Mouse (Mus musculus) cerebellum, postnatal 25 days (tissue): ENCODE measurements around the gene Mb21d2.

Source experiments
- DNase-seq, 2 experiments: peaks; one replicate each; pipeline ENCODE4 v3.0.0; 2021; ENCODE audit warnings: mixed read lengths in 2 of 2

Mb21d2 gene

DNA sequence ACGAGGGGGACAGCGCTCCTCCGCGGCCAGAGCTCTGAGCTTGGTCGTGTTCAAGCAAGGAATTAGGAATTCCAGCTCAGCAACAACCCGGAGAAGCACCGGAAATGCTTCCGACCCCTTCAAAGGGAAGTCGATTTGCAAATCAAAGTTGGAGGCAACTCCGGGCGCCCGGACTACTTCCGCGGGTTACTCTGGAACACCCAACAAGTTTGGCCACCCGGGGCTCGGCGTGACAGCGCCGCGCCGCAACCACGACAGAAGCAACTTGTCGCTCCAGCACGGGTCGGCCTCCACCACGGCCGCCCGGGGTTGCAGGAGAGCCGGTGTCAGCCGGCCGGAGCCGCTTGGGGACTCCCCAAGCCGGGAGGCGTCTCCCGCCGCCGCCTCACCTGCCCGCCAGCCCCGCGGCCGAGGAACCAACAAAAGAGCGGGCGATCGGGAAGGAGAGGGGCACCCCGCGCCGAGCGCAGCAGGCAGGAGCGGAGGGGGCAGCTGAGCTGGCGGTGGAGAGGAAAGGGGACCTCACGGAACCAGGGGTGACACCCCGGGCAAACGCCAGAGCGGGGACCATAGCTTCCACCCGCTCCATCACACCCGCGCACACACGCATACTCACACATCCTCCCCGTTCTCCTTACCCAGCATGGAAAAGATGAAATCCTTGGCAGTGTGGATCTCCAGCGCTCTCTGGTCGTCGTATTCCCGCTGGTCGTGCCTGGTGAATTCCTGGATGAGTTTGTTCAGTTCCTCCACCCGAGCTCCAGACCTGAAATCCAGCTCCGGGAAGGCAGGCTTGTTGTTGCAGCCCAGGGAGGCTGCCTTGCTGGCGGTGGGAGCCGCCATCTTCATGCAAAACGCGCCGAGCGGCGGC, at the start of gene Mb21d2:
TSS of gene Mb21d2 (minus strand) at position 859 of the 871 bp plus-strand sequence.
- peak; percentile 69 to 82 for DNase-seq

DNA sequence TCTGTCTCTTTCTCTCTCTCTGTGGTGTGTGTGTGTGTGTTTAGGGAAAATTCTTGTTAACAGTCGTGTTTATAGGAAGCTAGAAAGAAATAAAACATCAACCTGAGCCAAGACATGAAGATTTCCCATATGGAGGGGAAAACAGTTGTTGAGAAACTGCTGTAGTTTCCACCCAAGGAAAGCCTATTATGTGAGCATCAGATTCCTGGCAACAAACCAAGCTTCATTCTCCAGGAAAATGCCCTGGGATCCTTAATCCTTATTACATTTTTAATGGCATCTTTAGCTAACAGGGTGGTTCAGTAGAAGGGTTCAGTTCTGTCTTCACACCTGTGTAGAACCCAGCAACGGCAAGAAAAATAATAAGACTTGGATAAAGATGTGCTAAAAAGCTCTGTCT, 36.8 kb upstream of the Mb21d2 start:
- no peak for DNase-seq

DNA sequence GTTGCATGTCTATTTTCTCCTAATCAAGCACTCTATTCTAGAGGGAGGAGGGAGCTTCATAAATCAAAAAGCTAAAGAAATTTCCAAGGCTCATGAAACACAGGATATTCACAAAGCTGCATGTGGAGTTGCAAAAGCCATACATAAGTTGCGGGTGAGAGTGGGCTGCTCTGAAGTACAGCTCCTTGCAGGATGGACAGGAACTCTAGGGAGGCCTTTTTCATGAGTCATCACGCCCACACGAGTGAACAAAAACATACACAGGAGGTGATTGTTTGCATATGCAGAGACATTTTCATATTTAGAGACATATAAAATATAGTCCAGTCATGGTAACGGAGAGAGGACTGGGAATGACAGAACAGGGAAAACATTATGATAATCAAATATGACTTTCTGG, 34.6 kb upstream of the Mb21d2 start:
- DNase-seq: no peak

DNA sequence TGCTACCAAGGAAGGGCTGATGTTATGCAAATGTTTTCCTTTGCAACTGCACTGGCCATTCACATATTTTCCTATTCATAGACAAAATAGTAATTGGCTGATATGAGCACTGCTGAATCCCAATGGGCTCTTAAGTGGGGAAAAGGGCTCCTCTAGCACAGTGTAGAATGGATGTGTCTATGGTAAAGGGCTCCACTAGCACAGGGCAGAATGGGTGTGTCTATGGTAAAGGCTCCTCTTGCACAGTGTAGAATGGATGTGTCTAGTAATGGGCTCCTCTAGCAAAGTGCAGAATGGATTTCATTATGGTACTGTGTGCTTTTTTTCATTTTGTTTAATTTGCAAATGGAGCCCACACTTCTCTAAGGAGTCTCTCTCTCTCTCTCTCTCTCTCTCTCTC, 33.5 kb upstream of the Mb21d2 start:
- no peak for DNase-seq

DNA sequence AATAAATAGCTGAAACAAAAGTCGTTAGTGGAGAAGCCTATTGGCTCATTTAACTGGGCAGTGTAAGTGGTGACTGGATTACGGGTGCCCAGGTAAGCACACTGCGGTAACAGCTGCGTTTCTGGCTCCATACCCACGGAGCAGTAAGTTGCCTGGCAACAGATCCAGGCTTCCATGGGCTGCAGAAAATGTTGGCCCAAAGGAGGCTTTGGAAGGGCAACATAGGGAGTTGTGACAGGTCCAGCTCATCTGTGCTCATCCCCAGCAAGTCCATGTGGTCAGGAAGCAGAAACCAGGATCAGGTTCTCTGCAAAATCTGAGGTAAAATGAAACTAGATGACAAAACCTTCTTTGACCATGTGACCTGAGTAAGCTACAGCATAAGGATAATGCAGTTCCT, 20.3 kb upstream of the Mb21d2 start:
- peak; percentile 18 to 39 for DNase-seq

DNA sequence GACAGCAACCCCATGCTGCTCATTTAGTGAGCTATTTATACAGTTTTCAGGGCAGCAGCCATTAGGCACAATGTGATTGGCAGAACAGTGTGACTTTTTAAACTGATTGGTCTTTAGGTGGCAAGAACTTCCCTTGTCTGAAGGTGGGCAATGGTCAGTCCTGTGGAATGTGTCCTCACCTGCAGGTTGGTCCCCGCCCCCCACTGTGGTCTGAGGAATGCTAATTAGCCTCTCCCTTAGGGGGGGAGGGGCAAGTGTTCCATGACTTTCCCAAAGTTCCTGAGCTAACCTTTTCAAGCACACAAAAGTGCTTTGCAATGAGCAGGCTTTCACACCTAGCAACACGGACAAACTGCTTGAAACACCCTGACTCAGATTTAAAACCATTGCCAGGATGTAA, 13.8 kb upstream of the Mb21d2 start:
- no peak for DNase-seq

DNA sequence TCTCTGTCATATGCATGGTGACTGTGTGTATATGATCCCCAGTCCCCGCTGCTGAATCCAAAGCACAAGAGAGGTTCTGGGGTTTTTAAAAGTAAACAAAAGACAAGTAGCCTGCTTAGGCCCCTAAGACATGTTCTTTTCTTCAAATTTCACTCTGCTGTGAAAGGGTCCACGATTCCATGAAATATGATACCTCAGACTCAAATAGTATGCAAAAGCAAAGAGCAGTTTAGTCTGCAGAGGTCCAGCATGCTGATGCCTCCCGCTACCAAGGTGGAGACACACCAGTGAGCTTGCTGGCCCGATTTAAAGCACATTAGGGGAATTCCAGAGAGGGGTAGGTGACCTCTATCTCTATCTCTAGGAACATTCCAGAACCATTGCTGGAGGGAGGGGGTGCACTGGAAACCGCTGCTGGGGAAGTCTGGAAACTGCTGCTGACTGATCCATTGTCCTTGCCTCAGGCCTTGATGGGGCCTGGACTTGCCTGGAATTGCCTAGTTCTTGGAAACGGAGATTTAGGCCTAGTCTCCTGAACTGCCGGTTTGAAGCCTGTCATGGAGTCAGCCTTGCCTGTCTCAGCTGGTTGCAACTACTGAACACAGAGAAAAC, 6.8 kb upstream of the Mb21d2 start:
- no peak for DNase-seq

DNA sequence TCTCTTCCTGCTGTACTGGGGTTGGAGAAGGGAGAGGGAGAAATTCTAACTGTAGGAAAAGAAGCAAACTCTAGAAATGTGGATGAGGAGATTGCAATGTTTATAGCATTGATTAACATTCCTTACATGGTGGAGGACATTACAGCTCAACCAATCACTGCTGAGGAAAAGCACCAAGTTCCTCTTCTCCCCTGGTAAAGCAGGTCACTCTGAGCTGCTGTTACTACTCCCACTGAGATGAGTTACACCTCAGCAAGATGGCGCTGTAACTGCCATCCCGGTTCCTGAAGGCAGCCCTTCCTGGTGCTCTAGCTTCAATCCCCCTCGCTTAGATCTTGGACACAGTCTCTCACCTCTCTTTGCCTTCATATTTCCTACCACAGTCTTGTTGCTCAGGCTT, 6.2 kb upstream of the Mb21d2 start:
- no peak for DNase-seq

DNA sequence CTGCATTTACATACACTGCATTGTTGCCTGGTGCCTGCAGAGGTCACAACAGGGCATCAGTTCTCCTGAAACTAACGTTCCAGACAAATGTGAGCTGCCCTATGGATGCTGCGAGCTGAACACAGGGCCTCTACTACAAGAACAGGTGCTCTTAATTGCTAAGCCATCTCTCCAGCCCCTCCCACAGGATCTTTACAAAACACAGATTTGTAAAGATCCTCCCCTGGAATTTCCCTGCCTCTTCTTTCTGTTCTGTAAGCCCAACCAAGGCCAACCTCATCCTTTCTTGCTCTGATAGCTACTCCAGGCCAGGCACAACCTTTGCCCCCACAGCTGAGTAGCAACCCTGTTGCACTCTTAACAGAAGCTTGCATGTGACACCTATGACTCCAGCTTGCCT, 1.7 kb upstream of the Mb21d2 start:
- DNase-seq: no peak

DNA sequence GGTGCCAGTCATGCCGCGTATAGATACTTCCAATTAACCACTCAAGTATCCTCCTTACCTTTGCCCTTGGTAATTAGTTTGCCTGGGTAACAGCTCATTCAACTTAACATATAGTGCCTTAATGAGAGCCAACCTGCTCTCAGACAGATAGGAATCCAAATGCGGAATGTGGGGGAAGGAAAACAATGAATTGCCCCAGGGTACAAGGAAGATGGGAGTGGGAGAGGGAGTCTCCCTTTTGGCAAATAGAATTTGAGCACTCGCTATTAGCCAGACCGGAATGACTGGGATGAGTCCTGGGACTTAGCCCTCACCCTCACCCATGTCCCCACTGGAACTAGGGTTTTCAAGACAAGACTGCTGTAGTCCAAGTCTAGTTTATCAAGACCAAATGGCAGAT, 953 bp upstream of the Mb21d2 start:
- DNase-seq: no peak

DNA sequence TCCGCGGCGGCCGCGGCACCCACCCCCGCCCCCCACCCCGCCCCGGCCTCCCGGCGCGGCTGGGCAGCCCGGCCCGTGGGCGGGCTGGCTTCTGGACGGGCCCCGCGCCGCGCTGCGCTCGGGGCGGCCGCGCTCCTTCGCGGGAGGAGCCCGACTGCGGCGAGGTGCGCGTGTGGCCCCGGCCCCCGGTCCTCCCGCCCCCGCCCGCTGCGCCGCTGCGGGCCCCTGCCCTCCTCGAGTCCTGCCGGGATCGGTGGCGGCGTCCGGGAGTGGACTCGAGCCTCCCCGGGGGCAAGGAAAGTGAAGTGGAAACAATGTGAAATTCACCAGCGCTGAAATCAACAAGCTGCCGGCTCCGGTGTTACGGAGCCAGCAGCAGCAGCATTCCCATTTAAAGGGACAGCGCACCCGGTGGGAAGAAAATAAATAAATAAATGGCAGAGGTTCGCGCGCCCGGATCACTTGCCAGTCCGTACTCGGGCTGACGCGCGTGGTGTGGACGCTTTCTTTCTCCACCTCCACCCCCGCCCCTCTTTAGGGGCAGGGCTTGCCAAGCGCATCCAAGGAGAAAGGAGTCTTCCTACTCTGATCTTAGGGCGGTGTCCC, 316 bp upstream of the Mb21d2 start:
- peak in 1 of 2 experiments; percentile 78 for DNase-seq

DNA sequence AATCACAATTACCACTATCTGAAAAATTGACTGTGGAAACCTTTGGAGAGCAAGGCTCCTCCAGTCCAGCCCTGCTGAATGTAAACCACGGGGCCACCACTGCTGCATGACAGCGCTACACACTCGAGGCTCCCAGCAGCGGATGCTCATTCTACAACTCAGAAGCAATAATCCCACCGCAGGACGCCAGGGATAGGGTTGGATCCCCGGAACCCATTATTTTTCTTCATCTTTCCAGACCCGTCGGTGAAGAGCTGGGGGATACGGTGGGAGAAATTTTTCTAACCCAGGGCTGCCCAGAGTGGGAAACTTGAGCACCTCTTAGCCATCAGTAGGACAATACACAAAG, 1.0 kb downstream of the Mb21d2 start:
- peak in 1 of 2 experiments; percentile 63 for DNase-seq

DNA sequence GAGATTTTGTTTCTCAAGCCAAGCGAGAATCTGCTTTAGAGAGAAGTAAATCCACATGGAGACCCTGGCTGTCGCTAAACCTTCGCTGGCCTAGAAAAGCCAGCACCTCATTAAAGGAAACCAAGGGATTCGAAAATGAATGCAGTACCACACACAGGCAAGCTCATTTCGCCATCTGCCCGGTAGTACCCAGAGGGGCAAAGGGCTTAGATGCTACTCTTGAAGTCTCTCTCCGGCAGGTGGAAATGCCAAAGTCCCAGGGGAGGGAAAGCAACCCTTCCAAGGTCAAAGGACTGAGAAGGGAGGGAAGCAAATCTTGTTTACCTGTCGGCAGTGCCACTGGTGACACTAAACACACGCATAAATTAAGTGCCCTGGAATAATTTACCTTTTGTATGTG, 2.1 kb downstream of the Mb21d2 start:
- DNase-seq: peak; percentile 22 to 41

DNA sequence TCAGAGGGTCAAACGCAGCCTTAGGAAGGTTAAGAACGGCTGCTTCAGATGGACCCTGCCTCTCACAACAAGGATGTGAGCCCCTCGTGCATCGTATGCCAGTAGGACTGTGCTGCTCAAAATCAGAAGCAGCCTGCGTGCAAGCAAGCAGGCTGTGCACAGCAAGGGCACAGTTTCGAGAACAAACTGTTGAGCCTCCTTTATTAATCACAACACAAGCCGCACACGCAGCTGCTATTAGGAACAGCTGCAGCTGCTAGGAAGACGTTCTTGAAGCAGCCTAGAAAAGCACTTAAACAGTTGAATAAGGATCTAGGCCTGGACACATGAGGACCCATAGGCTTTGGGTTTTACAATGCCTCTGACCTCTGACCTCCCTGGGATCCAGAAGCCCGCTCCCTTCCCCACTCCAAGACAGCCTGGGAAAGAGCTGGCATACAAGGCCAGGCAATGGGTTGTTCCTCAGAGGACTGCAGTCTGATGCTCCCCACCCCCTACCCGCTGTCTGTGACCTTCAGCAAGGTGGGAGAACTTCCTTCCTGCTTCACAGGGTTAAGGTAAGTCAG, 10.1 kb downstream of the Mb21d2 start:
- DNase-seq: no peak

DNA sequence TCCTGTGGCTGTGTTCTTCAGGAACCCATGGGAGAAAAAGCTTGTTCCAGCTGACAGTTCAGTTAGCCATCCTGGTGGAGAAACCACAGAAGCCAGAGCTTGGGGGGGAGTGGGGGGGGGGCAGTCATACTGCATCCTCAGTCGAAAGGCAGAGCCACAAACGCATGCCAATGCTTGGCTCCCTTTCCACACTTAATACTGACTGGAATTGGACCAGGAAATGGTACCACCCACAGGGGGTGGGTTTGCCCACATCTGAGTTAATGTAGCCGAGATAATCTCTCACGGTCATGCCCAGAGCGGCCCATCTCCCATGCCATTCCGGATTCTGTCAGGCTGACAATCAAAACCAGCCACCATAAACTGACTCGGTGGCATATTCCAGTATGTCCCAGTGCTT, 14.1 kb downstream of the Mb21d2 start:
- no peak for DNase-seq

DNA sequence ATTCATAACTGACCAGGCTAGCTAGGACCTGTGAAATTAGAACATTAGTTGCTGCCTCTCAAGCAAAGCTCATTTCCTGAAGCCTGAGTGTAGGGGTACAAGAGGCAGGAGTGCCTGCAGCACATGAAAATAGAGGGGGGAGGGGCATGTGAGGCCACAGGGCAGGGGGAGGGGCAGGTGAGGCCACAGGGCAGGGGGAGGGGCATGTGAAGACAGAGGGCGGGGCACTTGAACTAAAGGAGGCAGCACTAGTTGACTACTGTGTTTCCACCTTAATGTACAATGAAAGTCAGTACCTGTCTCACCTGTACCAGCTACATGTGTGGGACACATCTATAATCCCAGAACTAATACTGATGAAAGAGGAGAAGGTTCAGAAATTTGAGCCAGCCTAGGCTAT, 14.8 kb downstream of the Mb21d2 start:
- DNase-seq: no peak

DNA sequence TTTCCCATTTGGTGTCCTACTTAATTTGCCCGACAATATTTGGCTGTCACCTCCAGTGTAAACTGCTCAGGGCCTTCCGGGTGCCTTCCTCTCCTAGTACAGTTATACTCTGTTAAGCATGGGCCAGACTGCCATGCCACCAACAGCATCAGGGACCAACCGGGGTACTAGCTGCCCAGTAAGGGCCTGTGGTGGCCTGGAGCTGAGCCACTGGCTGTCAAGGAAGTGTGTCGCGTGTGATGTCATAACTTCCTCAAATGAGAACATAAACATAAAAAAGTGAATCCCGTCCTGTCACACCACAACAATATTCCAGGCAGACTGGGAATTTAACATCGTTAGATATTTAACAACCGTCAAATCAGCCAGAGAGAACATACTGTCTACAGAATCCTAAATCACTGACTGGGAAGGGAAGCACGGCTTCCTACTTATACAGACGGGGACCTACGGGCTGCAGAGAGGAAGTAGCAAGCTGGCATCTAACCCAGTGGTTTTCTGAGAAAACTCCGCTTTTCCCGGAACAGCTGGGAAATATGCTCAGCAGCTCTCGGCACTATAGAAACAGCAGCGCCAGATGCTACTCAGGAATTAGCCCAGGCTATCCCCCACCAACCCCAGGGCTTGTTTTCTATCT, 17.9 kb downstream of the Mb21d2 start:
- DNase-seq: no peak

DNA sequence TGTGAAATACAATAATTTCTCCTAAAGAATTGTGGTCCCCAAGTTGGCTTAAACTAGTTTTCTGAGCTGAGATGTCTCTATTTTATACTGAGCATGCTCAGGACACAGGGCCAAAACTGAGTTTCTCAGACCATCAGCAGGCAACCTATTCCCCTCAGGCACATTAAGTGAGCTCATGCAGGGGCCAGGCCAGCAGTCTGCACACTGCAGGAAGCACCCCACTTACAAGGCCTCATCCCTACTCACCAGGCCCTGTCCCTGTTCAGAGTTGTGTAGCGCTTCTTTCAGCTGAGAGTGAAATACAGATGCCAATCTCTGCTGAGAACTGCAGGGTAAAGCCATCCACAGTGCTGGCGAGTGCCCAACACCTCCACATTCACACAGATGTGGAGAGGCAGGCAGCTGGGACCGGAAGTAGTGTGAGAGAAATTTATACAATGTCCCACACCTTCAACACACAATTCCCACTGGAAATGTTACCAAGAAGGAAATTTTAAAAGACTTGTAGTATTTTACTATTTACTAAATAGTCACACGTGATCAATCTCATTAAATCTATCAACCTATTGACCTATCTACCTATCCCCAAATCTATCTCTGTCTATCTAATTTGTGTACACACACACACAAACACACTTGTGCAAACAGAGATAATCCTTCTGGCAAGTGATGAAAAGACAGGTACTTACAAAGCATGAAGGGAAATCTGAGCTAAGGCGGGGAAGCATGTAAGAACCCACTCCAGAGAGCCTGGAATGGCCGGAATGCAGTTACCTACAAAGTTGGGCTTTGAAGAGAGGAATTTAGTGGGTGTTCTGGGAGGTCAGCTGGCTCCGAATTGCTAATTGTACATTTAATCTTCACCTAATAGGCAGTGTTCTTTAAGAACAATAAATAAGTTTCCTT, 22.9 kb downstream of the Mb21d2 start:
- no peak for DNase-seq

DNA sequence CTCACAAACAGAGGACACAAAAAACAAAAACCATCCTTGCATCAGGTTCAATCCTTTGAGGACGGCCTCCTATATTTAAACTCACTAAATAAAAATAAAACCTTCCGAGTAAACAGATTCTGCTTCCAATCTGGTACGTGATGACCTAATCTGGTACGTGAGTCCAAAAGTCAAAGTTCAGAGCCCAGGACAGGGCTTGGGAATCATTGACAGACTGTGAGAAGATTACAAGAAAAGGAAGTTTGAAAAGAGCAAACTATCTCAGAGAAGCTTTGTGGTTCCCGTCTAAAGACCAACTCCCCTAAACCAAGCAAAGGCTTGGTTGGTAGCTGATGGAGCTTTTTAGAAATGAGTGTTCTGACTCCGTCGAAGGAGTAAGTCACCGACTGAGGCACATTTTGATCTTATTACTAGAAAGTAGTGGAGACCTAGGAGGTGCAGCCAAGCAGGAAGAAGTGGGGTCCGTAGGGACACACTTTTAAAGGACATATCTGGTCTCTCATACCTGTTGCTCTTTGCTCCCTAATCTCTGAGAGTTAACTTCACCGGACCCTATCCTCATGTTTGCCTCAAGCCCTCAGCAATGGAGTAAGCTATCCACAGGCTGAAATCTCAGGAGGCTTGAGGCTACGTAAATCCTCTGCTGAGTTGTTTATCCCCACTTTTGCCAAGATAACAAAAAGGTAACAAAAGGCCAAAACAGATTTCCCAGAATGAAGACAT, 23.7 kb downstream of the Mb21d2 start:
- DNase-seq: no peak

DNA sequence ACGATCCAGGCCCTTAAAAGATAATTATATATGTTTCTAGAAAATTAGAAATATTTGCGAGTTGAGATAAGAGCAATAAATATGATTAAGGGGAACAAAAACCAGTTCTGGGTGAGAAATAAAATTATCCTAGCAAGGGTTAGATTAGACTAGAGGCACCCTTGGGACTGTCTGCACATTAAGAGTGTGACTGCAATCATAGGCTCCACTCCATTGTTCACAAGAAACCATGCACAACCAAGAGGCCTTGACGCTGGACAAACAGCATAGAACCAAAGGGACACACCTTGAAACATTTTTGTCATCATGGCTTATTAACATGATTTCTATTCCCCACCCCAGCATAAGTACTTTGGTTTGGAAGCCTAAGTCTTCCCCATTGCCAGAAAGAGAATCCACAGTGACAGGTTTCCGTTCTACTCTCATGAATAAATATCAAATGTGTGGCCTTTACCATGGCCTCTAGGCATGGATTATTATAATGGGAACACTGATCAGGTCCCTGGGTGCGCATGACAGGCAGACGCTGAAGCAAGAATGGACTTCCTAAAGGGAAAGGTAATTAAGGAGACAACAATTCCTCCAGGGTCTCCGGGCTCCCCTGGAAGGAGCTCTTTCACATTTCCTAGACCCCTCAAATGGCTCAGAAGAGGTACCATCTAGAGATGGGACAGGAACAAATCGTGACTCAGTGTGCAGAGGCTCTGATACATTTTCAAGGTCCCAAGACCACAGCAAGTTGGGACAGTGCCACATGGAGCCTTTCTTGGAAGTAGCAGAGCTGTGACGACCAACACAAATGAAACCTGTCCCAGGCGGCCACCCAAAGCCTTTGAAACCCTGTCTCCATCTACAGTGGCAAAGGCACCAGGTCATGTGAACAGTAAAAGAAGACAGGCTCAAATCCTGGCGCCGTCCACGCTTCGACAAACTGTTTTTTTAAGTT, 26.6 kb downstream of the Mb21d2 start:
- DNase-seq: no peak
